ENCODE assay signal across 7 mouse cellular contexts in genomic region chr7:12949032-12949871, GRCm38 (mm10). TPM values are rescaled to one million over a fixed set of nuclear protein-coding genes. Genes with fewer than 3 reads are reported as not detected.
DNase-seq lines count a peak whose midpoint lies in the region; ATAC-seq lines count a peak whose summit lies in the region.

No protein-coding gene starts in this region.

- H3K9ac ChIP-seq in embryonic facial prominence, embryonic 11.5 days (replicated peaks; ENCODE audit: low read length) = peak overlapping the region; percentile 67
- peak overlapping the region; percentile 72 for H3K9ac ChIP-seq in limb, embryonic 11.5 days (ENCODE audit: low read length)
- H3K9ac ChIP-seq in midbrain, embryonic 14.5 days (replicated peaks; ENCODE audit: low read length) = peak overlapping the region; percentile 68

- H3K4me2 ChIP-seq in embryonic facial prominence, embryonic 11.5 days (ENCODE audit: low read depth, low read length) = peak overlapping the region; percentile 66
- H3K4me2 ChIP-seq in limb, embryonic 11.5 days (ENCODE audit: low read depth, severe bottlenecking) = peak overlapping the region; percentile 61
- peak overlapping the region; percentile 75 for H3K4me2 ChIP-seq in midbrain, embryonic 14.5 days (ENCODE audit: low read length)

- ATAC-seq in embryonic facial prominence, embryonic 11.5 days (replicated peaks; ENCODE audit: insufficient number of reproducible peaks, low FRiP score, low TSS enrichment, low read depth) = peak; percentile 97
- peak; percentile 98 for ATAC-seq in limb, embryonic 11.5 days (ENCODE audit: insufficient number of reproducible peaks, low FRiP score, low TSS enrichment, low read depth)
- peak; percentile 97 for ATAC-seq in midbrain, embryonic 14.5 days (ENCODE audit: low FRiP score, low TSS enrichment)

- no peaks in the 10 kb centered on the region for H3K27me3 ChIP-seq in embryonic facial prominence, embryonic 11.5 days (ENCODE audit: control insufficient read depth, insufficient read depth, low read length)
- no peaks in the 10 kb centered on the region for H3K27me3 ChIP-seq in limb, embryonic 11.5 days (ENCODE audit: control insufficient read depth, insufficient read depth, low read length)
- no peaks in the 10 kb centered on the region for H3K27me3 ChIP-seq in midbrain, embryonic 14.5 days (ENCODE audit: control insufficient read depth, insufficient read depth, low read length)

- H3K36me3 ChIP-seq in embryonic facial prominence, embryonic 11.5 days (replicated peaks; ENCODE audit: control insufficient read depth, insufficient read depth, low read depth, low read length) = no peaks in the 10 kb centered on the region
- H3K36me3 ChIP-seq in limb, embryonic 11.5 days (ENCODE audit: control insufficient read depth, insufficient read depth, low read length) = no peaks in the 10 kb centered on the region
- no peaks in the 10 kb centered on the region for H3K36me3 ChIP-seq in midbrain, embryonic 14.5 days (ENCODE audit: control insufficient read depth, insufficient read depth, low read length)

- peak overlapping the region; percentile 63 for H3K27ac ChIP-seq in embryonic facial prominence, embryonic 11.5 days (replicated peaks; ENCODE audit: low read depth, low read length)
- H3K27ac ChIP-seq in limb, embryonic 11.5 days (replicated peaks; ENCODE audit: low read depth, low read length) = peak overlapping the region; percentile 81
- peak overlapping the region; percentile 85 for H3K27ac ChIP-seq in midbrain, embryonic 14.5 days (replicated peaks; ENCODE audit: low read depth, low read length)

- DNase-seq in adrenal gland, postnatal 14 days = peak; percentile 95
- DNase-seq in embryonic facial prominence, embryonic 11.5 days (ENCODE audit: low spot score) = peak; percentile 99
- DNase-seq in heart, adult 11 months = peak; percentile 100
- peak; percentile 92 for DNase-seq in kidney, adult 18-20 months
- DNase-seq in limb, embryonic 11.5 days (ENCODE audit: low spot score) = peak; percentile 94
- DNase-seq in midbrain, embryonic 14.5 days = peak; percentile 98
- peak; percentile 85 to 86 for DNase-seq in spleen, adult 18-20 months

- no peaks in the 10 kb centered on the region for H3K9me3 ChIP-seq in embryonic facial prominence, embryonic 11.5 days (replicated peaks; ENCODE audit: control insufficient read depth, low read length)
- H3K9me3 ChIP-seq in limb, embryonic 11.5 days (ENCODE audit: control insufficient read depth, low read length) = no peaks in the 10 kb centered on the region
- no peaks in the 10 kb centered on the region for H3K9me3 ChIP-seq in midbrain, embryonic 14.5 days (ENCODE audit: control insufficient read depth, low read length)

- H3K4me1 ChIP-seq in embryonic facial prominence, embryonic 11.5 days (ENCODE audit: control insufficient read depth, insufficient read depth, low read length) = no peaks in the 10 kb centered on the region
- no peaks in the 10 kb centered on the region for H3K4me1 ChIP-seq in limb, embryonic 11.5 days (ENCODE audit: control insufficient read depth, insufficient read depth, low read length)
- peaks cover 11% of the 10 kb centered on the region for H3K4me1 ChIP-seq in midbrain, embryonic 14.5 days (ENCODE audit: control insufficient read depth, insufficient read depth, low read length)

- H3K4me3 ChIP-seq in embryonic facial prominence, embryonic 11.5 days (ENCODE audit: low read depth, low read length) = peak overlapping the region; percentile 38
- H3K4me3 ChIP-seq in limb, embryonic 11.5 days (ENCODE audit: low read depth, low read length) = peak overlapping the region; percentile 36
- H3K4me3 ChIP-seq in midbrain, embryonic 14.5 days (replicated peaks; ENCODE audit: low read depth, low read length) = peak overlapping the region; percentile 40

- 8% methylated on average over 35 of the region's 35 CpGs for WGBS in embryonic facial prominence, embryonic 11.5 days
- 10% methylated on average over 35 of the region's 35 CpGs for WGBS in limb, embryonic 11.5 days
- 8% methylated on average over 35 of the region's 35 CpGs for whole genome bisulfite sequencing in midbrain, embryonic 14.5 days

RNA-seq across cellular contexts. Expression of gene Zfp324, which starts 16.4 kb away (rescaled TPM):
- total RNA-seq in adrenal gland, postnatal 14 days (2021) = 8.0 and 9.5 TPM in 2 replicates
- 7.9 and 8.9 TPM in 2 replicates for polyA plus RNA-seq in embryonic facial prominence, embryonic 11.5 days (2014; fragmentation: Nextera tagmentation; extraction: Ambion mirVana)
- 8.2 and 10.2 TPM in 2 replicates for polyA plus RNA-seq in limb, embryonic 11.5 days (2014; fragmentation: Nextera tagmentation; extraction: Ambion mirVana)
- polyA plus RNA-seq in midbrain, embryonic 14.5 days (2014; fragmentation: Nextera tagmentation; extraction: Ambion mirVana) = 12.0 and 14.4 TPM in 2 replicates

RNA-seq across cellular contexts. Expression of gene Rnf225, which starts 22.0 kb away (rescaled TPM):
- 0.41 and 0.52 TPM in 2 replicates for total RNA-seq in adrenal gland, postnatal 14 days (2021)
- polyA plus RNA-seq in embryonic facial prominence, embryonic 11.5 days (2014; fragmentation: Nextera tagmentation; extraction: Ambion mirVana) = 0.56 and 0.69 TPM in 2 replicates
- polyA plus RNA-seq in limb, embryonic 11.5 days (2014; fragmentation: Nextera tagmentation; extraction: Ambion mirVana) = 0.57 and 0.59 TPM in 2 replicates
- 0.64 and 0.66 TPM in 2 replicates for polyA plus RNA-seq in midbrain, embryonic 14.5 days (2014; fragmentation: Nextera tagmentation; extraction: Ambion mirVana)

RNA-seq across cellular contexts. Expression of gene Rps5, which starts 27.2 kb away (rescaled TPM):
- total RNA-seq in adrenal gland, postnatal 14 days (2021) = 842 and 996 TPM in 2 replicates
- 950 and 1,039 TPM in 2 replicates for polyA plus RNA-seq in embryonic facial prominence, embryonic 11.5 days (2014; fragmentation: Nextera tagmentation; extraction: Ambion mirVana)
- 1,067 and 1,071 TPM in 2 replicates for polyA plus RNA-seq in limb, embryonic 11.5 days (2014; fragmentation: Nextera tagmentation; extraction: Ambion mirVana)
- polyA plus RNA-seq in midbrain, embryonic 14.5 days (2014; fragmentation: Nextera tagmentation; extraction: Ambion mirVana) = 749 and 858 TPM in 2 replicates

RNA-seq across cellular contexts. Expression of gene Zfp446, which starts 28.4 kb away (rescaled TPM):
- 6.0 and 7.2 TPM in 2 replicates for total RNA-seq in adrenal gland, postnatal 14 days (2021)
- 5.9 and 6.6 TPM in 2 replicates for polyA plus RNA-seq in embryonic facial prominence, embryonic 11.5 days (2014; fragmentation: Nextera tagmentation; extraction: Ambion mirVana)
- 7.5 and 10.3 TPM in 2 replicates for polyA plus RNA-seq in limb, embryonic 11.5 days (2014; fragmentation: Nextera tagmentation; extraction: Ambion mirVana)
- 8.7 and 8.9 TPM in 2 replicates for polyA plus RNA-seq in midbrain, embryonic 14.5 days (2014; fragmentation: Nextera tagmentation; extraction: Ambion mirVana)

RNA-seq across cellular contexts. Expression of gene Slc27a5, which starts 48.7 kb away (rescaled TPM):
- 2.6 and 51.1 TPM in 2 replicates for total RNA-seq in adrenal gland, postnatal 14 days (2021)
- polyA plus RNA-seq in embryonic facial prominence, embryonic 11.5 days (2014; fragmentation: Nextera tagmentation; extraction: Ambion mirVana) = not detected in 2 replicates
- polyA plus RNA-seq in limb, embryonic 11.5 days (2014; fragmentation: Nextera tagmentation; extraction: Ambion mirVana) = not detected in 2 replicates
- 0.24 and 0.31 TPM in 2 replicates for polyA plus RNA-seq in midbrain, embryonic 14.5 days (2014; fragmentation: Nextera tagmentation; extraction: Ambion mirVana)

Comparison
In these comparisons a context has a peak if more than half of its experiments do, and no peak if none do; other contexts are left out.
1. Peak in every context shown above with its lines: DNase-seq, ATAC-seq, H3K4me3 ChIP-seq and H3K27ac ChIP-seq.